Mouse (Mus musculus): ENCODE results near the gene Wt1. TPM values are rescaled to one million over a fixed set of nuclear protein-coding genes. Genes with fewer than 3 reads are reported as not detected.
A peak's percentile ranks its signal among the peaks of the same experiment; 100 is the strongest.

Gene Wt1
- polyA plus RNA-seq, 1 experiment, result 40.2 TPM

- Histone ChIP-seq H3K27ac (ENCODE audit: control insufficient read depth, insufficient read depth, low read depth, low read length) (peak overlapping the region; percentile 62), H3K4me3 (ENCODE audit: control insufficient read depth, low read depth, low read length) (peak overlapping the region; percentile 33; the same call in 1 of the 2 replicates), H3K4me1 (ENCODE audit: control insufficient read depth, insufficient read depth, low read length) (peaks cover 22% of the 10 kb centered on the region)
Observed at GRCm38 (mm10) chr2:105131061-105131810, 4.9 kb downstream of the Wt1 start.

GRCm38 (mm10) chr2:105131811-105132100 is 5.4 kb downstream of the Wt1 start:
- H3K4me1 ChIP-seq (ENCODE audit: control insufficient read depth, insufficient read depth, low read length), result peaks cover 21% of the 10 kb centered on the region
- H3K36me3 ChIP-seq (ENCODE audit: control insufficient read depth, insufficient read depth, low read length), result no peaks in the 10 kb centered on the region
- TF ChIP-seq POLR2A (IDR thresholded peaks at IDR 0.05; ENCODE audit: control insufficient read depth, low read depth, low read length), result no peak
- no peak for TF ChIP-seq CTCF (IDR thresholded peaks at IDR 0.05; ENCODE audit: control insufficient read depth, insufficient read depth, insufficient replicate concordance, low read depth, low read length)
- H3K27ac ChIP-seq (ENCODE audit: control insufficient read depth, insufficient read depth, low read depth, low read length), result peak overlapping the region; percentile 50; the same call in 1 of the 2 replicates
- H3K4me3 ChIP-seq (ENCODE audit: control insufficient read depth, low read depth, low read length), result no peak overlapping the region
- peaks cover 8% of the 10 kb centered on the region for H3K27me3 ChIP-seq (ENCODE audit: control insufficient read depth, insufficient read depth, low read length)

More at GRCm38 (mm10) chr2:105131061-105131810, 4.9 kb downstream of the Wt1 start:
- Histone ChIP-seq H3K27me3 (ENCODE audit: control insufficient read depth, insufficient read depth, low read length) (peaks cover 8% of the 10 kb centered on the region), H3K36me3 (ENCODE audit: control insufficient read depth, insufficient read depth, low read length) (no peaks in the 10 kb centered on the region)
- TF ChIP-seq POLR2A (IDR thresholded peaks at IDR 0.05; ENCODE audit: control insufficient read depth, low read depth, low read length) (no peak), CTCF (IDR thresholded peaks at IDR 0.05; ENCODE audit: control insufficient read depth, insufficient read depth, insufficient replicate concordance, low read depth, low read length) (no peak)

DNA sequence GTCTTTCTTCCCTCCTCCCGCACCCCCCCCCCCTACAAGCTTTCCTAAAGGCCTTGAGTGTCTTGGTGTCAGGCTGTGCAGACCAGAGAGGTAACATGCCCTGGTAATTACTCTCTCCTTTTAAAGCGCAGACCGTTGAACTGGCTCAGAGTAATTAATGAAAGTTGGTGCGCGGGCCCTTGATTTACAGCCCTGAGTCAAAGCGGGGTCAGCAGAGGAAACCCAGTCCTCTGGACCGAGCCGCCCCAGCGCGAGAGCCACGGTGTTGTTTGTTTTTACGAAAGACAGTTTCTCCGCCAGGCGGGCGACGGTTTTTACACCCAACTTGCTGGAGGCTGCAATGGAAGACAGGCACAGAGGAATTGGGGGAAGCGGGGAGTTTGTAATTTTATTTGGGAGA is 6.0 kb downstream of the Wt1 start:
- Histone ChIP-seq H3K27me3 (ENCODE audit: control insufficient read depth, insufficient read depth, low read length) (peaks cover 6% of the 10 kb centered on the region), H3K4me3 (ENCODE audit: control insufficient read depth, low read depth, low read length) (peak overlapping the region; percentile 26; the same call in 1 of the 2 replicates), H3K4me1 (ENCODE audit: control insufficient read depth, insufficient read depth, low read length) (peaks cover 17% of the 10 kb centered on the region), H3K27ac (ENCODE audit: control insufficient read depth, insufficient read depth, low read depth, low read length) (peak overlapping the region; percentile 50; the same call in 1 of the 2 replicates), H3K36me3 (ENCODE audit: control insufficient read depth, insufficient read depth, low read length) (no peaks in the 10 kb centered on the region)
- no peak for TF ChIP-seq CTCF (IDR thresholded peaks at IDR 0.05; ENCODE audit: control insufficient read depth, insufficient read depth, insufficient replicate concordance, low read depth, low read length)
- no peak for TF ChIP-seq POLR2A (IDR thresholded peaks at IDR 0.05; ENCODE audit: control insufficient read depth, low read depth, low read length)

DNA sequence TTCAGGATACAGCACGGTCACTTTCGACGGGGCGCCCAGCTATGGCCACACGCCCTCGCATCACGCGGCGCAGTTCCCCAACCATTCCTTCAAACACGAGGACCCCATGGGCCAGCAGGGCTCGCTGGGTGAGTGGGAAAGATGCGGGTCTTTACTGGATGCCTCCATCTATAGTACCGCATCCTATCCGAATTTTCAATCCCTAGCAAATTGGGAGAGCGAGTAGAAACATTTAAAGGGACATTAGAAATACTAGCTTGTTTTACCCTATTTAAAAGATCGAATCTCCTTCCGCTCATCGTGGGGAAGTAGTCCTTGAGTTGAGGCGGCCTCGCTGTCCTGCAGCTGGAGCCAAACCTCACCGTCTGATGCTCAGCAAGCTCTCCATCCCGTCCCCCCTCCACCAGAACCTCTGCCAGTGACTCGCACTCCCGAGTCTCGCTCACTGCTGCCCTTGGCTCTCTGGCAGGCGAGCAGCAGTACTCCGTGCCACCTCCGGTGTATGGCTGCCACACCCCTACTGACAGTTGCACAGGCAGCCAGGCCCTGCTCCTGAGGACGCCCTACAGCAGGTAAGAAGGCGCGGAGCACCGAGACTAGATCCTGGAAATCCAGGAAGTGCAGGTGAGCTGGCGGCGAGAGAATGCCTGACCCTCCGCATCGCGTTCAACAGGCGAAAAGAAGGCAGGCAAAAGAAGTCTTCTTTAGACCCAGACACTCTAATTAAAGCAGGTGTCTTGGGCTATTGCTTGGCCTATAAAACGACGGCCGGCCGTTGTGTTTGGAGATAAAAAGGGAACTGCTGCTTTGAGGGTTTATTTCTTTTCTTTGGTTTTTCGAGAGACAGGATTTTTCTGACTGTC is 6.8 kb downstream of the Wt1 start:
- Histone ChIP-seq H3K36me3 (ENCODE audit: control insufficient read depth, insufficient read depth, low read length) (no peaks in the 10 kb centered on the region), H3K27ac (ENCODE audit: control insufficient read depth, insufficient read depth, low read depth, low read length) (peak overlapping the region; percentile 54), H3K27me3 (ENCODE audit: control insufficient read depth, insufficient read depth, low read length) (peaks cover 4% of the 10 kb centered on the region), H3K4me1 (ENCODE audit: control insufficient read depth, insufficient read depth, low read length) (peaks cover 13% of the 10 kb centered on the region), H3K4me3 (ENCODE audit: control insufficient read depth, low read depth, low read length) (peak overlapping the region; percentile 59)
- TF ChIP-seq CTCF (IDR thresholded peaks at IDR 0.05; ENCODE audit: control insufficient read depth, insufficient read depth, insufficient replicate concordance, low read depth, low read length) (no peak), POLR2A (IDR thresholded peaks at IDR 0.05; ENCODE audit: control insufficient read depth, low read depth, low read length) (peak; percentile 32; the same call in 1 of the 2 replicates)

GRCm38 (mm10) chr2:105134296-105134695 is 8.0 kb downstream of the Wt1 start:
- no peak for TF ChIP-seq POLR2A (IDR thresholded peaks at IDR 0.05; ENCODE audit: control insufficient read depth, low read depth, low read length)
- TF ChIP-seq CTCF (IDR thresholded peaks at IDR 0.05; ENCODE audit: control insufficient read depth, insufficient read depth, insufficient replicate concordance, low read depth, low read length), result no peak
- no peak overlapping the region; the same call in 1 of the 2 replicates for H3K4me3 ChIP-seq (ENCODE audit: control insufficient read depth, low read depth, low read length)
- H3K27ac ChIP-seq (ENCODE audit: control insufficient read depth, insufficient read depth, low read depth, low read length), result no peak overlapping the region
- no peaks in the 10 kb centered on the region for H3K36me3 ChIP-seq (ENCODE audit: control insufficient read depth, insufficient read depth, low read length)
- peaks cover 13% of the 10 kb centered on the region for H3K4me1 ChIP-seq (ENCODE audit: control insufficient read depth, insufficient read depth, low read length)
- peaks cover 4% of the 10 kb centered on the region for H3K27me3 ChIP-seq (ENCODE audit: control insufficient read depth, insufficient read depth, low read length)

- Histone ChIP-seq H3K27ac (ENCODE audit: control insufficient read depth, insufficient read depth, low read depth, low read length) (no peak overlapping the region), H3K36me3 (ENCODE audit: control insufficient read depth, insufficient read depth, low read length) (no peaks in the 10 kb centered on the region), H3K4me3 (ENCODE audit: control insufficient read depth, low read depth, low read length) (no peak overlapping the region), H3K4me1 (ENCODE audit: control insufficient read depth, insufficient read depth, low read length) (peaks cover 10% of the 10 kb centered on the region), H3K27me3 (ENCODE audit: control insufficient read depth, insufficient read depth, low read length) (no peaks in the 10 kb centered on the region)
- TF ChIP-seq POLR2A (IDR thresholded peaks at IDR 0.05; ENCODE audit: control insufficient read depth, low read depth, low read length) (no peak), CTCF (IDR thresholded peaks at IDR 0.05; ENCODE audit: control insufficient read depth, insufficient read depth, insufficient replicate concordance, low read depth, low read length) (no peak)
Observed at GRCm38 (mm10) chr2:105139471-105139870, 13.1 kb downstream of the Wt1 start.

DNA sequence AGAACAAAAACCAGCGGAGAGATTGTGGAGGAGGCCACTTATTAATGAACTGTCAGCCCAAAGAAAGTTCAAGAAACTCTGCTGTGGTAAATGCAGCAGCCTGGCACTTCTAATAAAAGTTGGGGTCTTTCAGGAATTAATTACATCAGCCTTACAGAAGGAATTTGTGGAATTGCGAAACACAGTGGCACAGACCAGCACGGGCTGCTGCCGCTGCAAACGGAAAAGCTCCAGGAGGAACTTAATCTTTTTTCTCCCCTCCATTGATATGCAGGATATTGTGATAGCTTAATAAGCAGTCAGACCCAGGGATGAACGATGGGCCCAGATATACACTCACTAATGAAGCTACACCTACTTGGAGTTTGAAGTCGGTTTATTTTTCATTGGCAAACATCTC is 15.0 kb downstream of the Wt1 start:
- Histone ChIP-seq H3K27me3 (ENCODE audit: control insufficient read depth, insufficient read depth, low read length) (no peaks in the 10 kb centered on the region), H3K4me1 (ENCODE audit: control insufficient read depth, insufficient read depth, low read length) (peaks cover 9% of the 10 kb centered on the region), H3K4me3 (ENCODE audit: control insufficient read depth, low read depth, low read length) (no peak overlapping the region), H3K36me3 (ENCODE audit: control insufficient read depth, insufficient read depth, low read length) (no peaks in the 10 kb centered on the region), H3K27ac (ENCODE audit: control insufficient read depth, insufficient read depth, low read depth, low read length) (no peak overlapping the region)
- no peak for TF ChIP-seq CTCF (IDR thresholded peaks at IDR 0.05; ENCODE audit: control insufficient read depth, insufficient read depth, insufficient replicate concordance, low read depth, low read length)
- no peak for TF ChIP-seq POLR2A (IDR thresholded peaks at IDR 0.05; ENCODE audit: control insufficient read depth, low read depth, low read length)
